Mouse (Mus musculus) embryonic fibroblast, embryonic 13.5 days (primary cell): ENCODE measurements around the gene Ddx43.

ENCODE experiments used
- CTCF ChIP-seq: IDR thresholded peaks from 2 replicates; pipeline ENCODE4 v1.5.1; 2011; ENCODE audit warnings: mild to moderate bottlenecking, control low read depth, low read length, moderate library complexity, borderline replicate concordance; ENCODE audit not compliant: insufficient read depth
- POLR2A ChIP-seq: IDR thresholded peaks from 2 replicates; pipeline ENCODE4 v1.6.1; 2011; ENCODE audit warnings: low read depth, mild to moderate bottlenecking, control low read depth, low read length, moderate library complexity

- TF ChIP-seq CTCF (no peak), POLR2A (no peak)
Measured at GRCm38 (mm10) chr9:78354665-78355578, 40.7 kb upstream of the Ddx43 start.
